In genomic region chr19:11614805-11615204, GRCm38 (mm10) we compare ENCODE assay signal across 44 mouse cellular contexts. TPM values are rescaled to one million over a fixed set of nuclear protein-coding genes. Genes with fewer than 3 reads are reported as not detected.
"Had no signal": no experiment of that assay in that cellular context is flagged by ENCODE, and none has a peak within 500 bp of the region (broad histone marks: within the 10 kb centered on the region; RNA-seq: fewer than 3 reads in every experiment).

No protein-coding gene starts in this region.

- H3K9me3 ChIP-seq: limb, embryonic 10.5 days; limb, embryonic 12.5 days; limb, embryonic 13.5 days; limb, embryonic 15.5 days; liver, embryonic 12.5 days; liver, embryonic 13.5 days; liver, embryonic 15.5 days; lung, embryonic 15.5 days; megakaryocyte, embryonic 14.5 days; midbrain, embryonic 10.5 days; midbrain, embryonic 12.5 days; midbrain, embryonic 13.5 days; midbrain, embryonic 15.5 days had no signal

- H3K27ac ChIP-seq: left cerebral cortex, adult 2 months; limb, embryonic 10.5 days; limb, embryonic 12.5 days; limb, embryonic 13.5 days; limb, embryonic 15.5 days; liver, embryonic 12.5 days; liver, embryonic 13.5 days; liver, embryonic 14.5 days; liver, embryonic 15.5 days; macrophage; midbrain, embryonic 10.5 days; midbrain, embryonic 12.5 days; midbrain, embryonic 13.5 days; midbrain, embryonic 15.5 days had no signal

- H3K9ac ChIP-seq: limb, embryonic 12.5 days; limb, embryonic 13.5 days; limb, embryonic 15.5 days; liver, embryonic 12.5 days; liver, embryonic 13.5 days; liver, embryonic 14.5 days; liver, embryonic 15.5 days; liver, postnatal 0 days; lung, embryonic 14.5 days; lung, embryonic 15.5 days; midbrain, embryonic 12.5 days; midbrain, embryonic 13.5 days; midbrain, embryonic 15.5 days had no signal

- H3K4me1 ChIP-seq: limb, embryonic 10.5 days; limb, embryonic 12.5 days; limb, embryonic 13.5 days; limb, embryonic 15.5 days; midbrain, embryonic 10.5 days; midbrain, embryonic 12.5 days; midbrain, embryonic 13.5 days; midbrain, embryonic 15.5 days had no signal

- H3K27me3 ChIP-seq: limb, embryonic 12.5 days; limb, embryonic 13.5 days; limb, embryonic 15.5 days; liver, embryonic 12.5 days; liver, embryonic 13.5 days; liver, embryonic 15.5 days; lung, embryonic 15.5 days; megakaryocyte, embryonic 14.5 days; midbrain, embryonic 12.5 days; midbrain, embryonic 13.5 days; midbrain, embryonic 15.5 days had no signal

- H3K4me3 ChIP-seq: left cerebral cortex, adult 2 months; limb, embryonic 10.5 days; limb, embryonic 12.5 days; limb, embryonic 13.5 days; limb, embryonic 15.5 days; liver, embryonic 12.5 days; liver, embryonic 13.5 days; liver, embryonic 15.5 days; lung, embryonic 15.5 days; megakaryocyte, embryonic 14.5 days; midbrain, embryonic 10.5 days; midbrain, embryonic 12.5 days; midbrain, embryonic 13.5 days; midbrain, embryonic 15.5 days; myocyte had no signal

- H3K36me3 ChIP-seq: limb, embryonic 10.5 days; limb, embryonic 12.5 days; limb, embryonic 13.5 days; limb, embryonic 15.5 days; liver, embryonic 12.5 days; liver, embryonic 13.5 days; liver, embryonic 15.5 days; lung, embryonic 15.5 days; midbrain, embryonic 10.5 days; midbrain, embryonic 12.5 days; midbrain, embryonic 13.5 days; midbrain, embryonic 15.5 days had no signal

- DNase-seq: left cerebral cortex, postnatal 4 days; liver; liver, embryonic 13.5 days; liver, postnatal 0 days; lung, adult 18-20 months; lung, adult 2 months; lung, postnatal 10 days; lung, postnatal 14 days; lung, postnatal 36 days; lung, postnatal 4 days; midbrain, embryonic 14.5 days had no signal

RNA-seq across cellular contexts. Expression of gene Ms4a2, which starts 8.7 kb away (rescaled TPM):
- total RNA-seq: left cerebral cortex, adult 2 months; left cerebral cortex, postnatal 10 days; left cerebral cortex, postnatal 14 days; left cerebral cortex, postnatal 25 days; left cerebral cortex, postnatal 36 days; liver, adult 2 months; midbrain, postnatal 0 days had no signal
- polyA plus RNA-seq: limb, embryonic 10.5 days; limb, embryonic 12.5 days; liver, adult 2 months; midbrain, embryonic 10.5 days; midbrain, embryonic 11.5 days; midbrain, embryonic 12.5 days; midbrain, embryonic 13.5 days; midbrain, embryonic 14.5 days; midbrain, embryonic 15.5 days; midbrain, embryonic 16.5 days; myocyte had no signal

RNA-seq across cellular contexts. Expression of gene Ms4a6d, which starts 10.2 kb away (rescaled TPM):
- total RNA-seq: megakaryocyte-erythroid progenitor cell, adult 5-6 weeks had no signal

RNA-seq across cellular contexts. Expression of gene Ms4a3, which starts 25.8 kb away (rescaled TPM):
- total RNA-seq: left cerebral cortex, adult 2 months; left cerebral cortex, adult 8-10 months; left cerebral cortex, postnatal 10 days; left cerebral cortex, postnatal 14 days; left cerebral cortex, postnatal 25 days; left cerebral cortex, postnatal 36 days; left cerebral cortex, postnatal 4 days; liver, adult 2 months; midbrain, postnatal 0 days; monocyte, adult 5-6 weeks had no signal
- polyA plus RNA-seq: limb, embryonic 10.5 days; limb, embryonic 11.5 days; limb, embryonic 12.5 days; limb, embryonic 13.5 days; liver, adult 2 months; lung, adult 2 months; lung, embryonic 14.5 days; lung, embryonic 16.5 days; lung, postnatal 0 days; midbrain, embryonic 10.5 days; midbrain, embryonic 12.5 days; midbrain, embryonic 13.5 days; midbrain, embryonic 14.5 days; midbrain, embryonic 15.5 days; midbrain, embryonic 16.5 days; midbrain, postnatal 0 days; myocyte had no signal

RNA-seq across cellular contexts. Expression of gene Oosp2, which starts 45.6 kb away (rescaled TPM):
- total RNA-seq: left cerebral cortex, adult 2 months; left cerebral cortex, adult 8-10 months; left cerebral cortex, postnatal 10 days; left cerebral cortex, postnatal 14 days; left cerebral cortex, postnatal 25 days; left cerebral cortex, postnatal 36 days; left cerebral cortex, postnatal 4 days; liver, adult 2 months; megakaryocyte-erythroid progenitor cell, adult 5-6 weeks; midbrain, postnatal 0 days; monocyte, adult 5-6 weeks had no signal
- polyA plus RNA-seq: limb, embryonic 10.5 days; limb, embryonic 11.5 days; limb, embryonic 12.5 days; limb, embryonic 13.5 days; limb, embryonic 14.5 days; limb, embryonic 15.5 days; liver, adult 2 months; liver, embryonic 11.5 days; liver, embryonic 13.5 days; lung, adult 2 months; lung, embryonic 14.5 days; lung, embryonic 15.5 days; lung, embryonic 16.5 days; lung, postnatal 0 days; macrophage; midbrain, embryonic 10.5 days; midbrain, embryonic 11.5 days; midbrain, embryonic 12.5 days; midbrain, embryonic 13.5 days; midbrain, embryonic 14.5 days; midbrain, embryonic 15.5 days; midbrain, embryonic 16.5 days; midbrain, postnatal 0 days; myocyte had no signal
